Mouse (Mus musculus) urinary bladder, postnatal 4 days (tissue): ENCODE measurements around the gene Mobp.

Experiments used
- DNase-seq, 2 experiments: peaks; one replicate each; pipeline ENCODE4 v3.0.0; 2021 to 2022; ENCODE audit warnings: low spot score in 2 of 2

Gene Mobp

GRCm38 (mm10) chr9:120210865-120211264 lies 61.4 kb downstream of the Mobp start:
- DNase-seq = no peak

GRCm38 (mm10) chr9:120212936-120213335 lies 63.4 kb downstream of the Mobp start:
- no peak for DNase-seq

GRCm38 (mm10) chr9:120214978-120215495 lies 65.5 kb downstream of the Mobp start:
- no peak for DNase-seq

- DNase-seq = no peak
Measured at GRCm38 (mm10) chr9:120219411-120219810, 69.9 kb downstream of the Mobp start.
